Mouse (Mus musculus): ENCODE results near the gene Spns3.

DNA sequence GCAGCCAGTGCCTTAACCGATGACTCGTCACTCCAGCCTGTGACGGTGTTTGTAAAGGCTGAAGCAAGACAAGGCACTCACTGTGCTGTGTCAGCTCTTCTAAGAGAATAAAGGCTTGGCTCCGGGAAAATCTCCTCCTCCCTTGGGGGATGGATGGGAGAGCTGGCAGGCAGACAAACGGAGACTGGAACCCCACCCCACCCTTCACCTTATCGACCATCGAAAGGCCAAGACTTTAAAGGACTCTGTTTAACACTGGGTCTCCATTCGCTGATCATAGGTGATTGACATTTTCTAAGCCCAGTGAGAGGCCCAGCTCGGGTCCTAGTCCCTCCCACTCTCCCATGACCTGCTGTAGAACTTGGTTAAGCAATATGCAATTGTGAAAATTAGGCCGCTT, 8.4 kb downstream of the Spns3 start:
- TF ChIP-seq EP300 (IDR thresholded peaks at IDR 0.05; ENCODE audit: low read depth) (no peak), CTCF (IDR thresholded peaks at IDR 0.05; ENCODE audit: low read depth) (no peak)

Measured in heart, postnatal 0 days (tissue).